Mouse (Mus musculus) bone marrow macrophage, adult 2 months (primary cell): ENCODE results near the gene Hist1h3a.

Source experiments
- CTCF ChIP-seq: IDR thresholded peaks from 2 replicates; pipeline ENCODE4 v1.5.1; 2012; ENCODE audit warnings: low read depth, mild to moderate bottlenecking, low read length, moderate library complexity
- POLR2A ChIP-seq: IDR thresholded peaks from 2 replicates; pipeline ENCODE4 v1.6.1; 2012; ENCODE audit warnings: mild to moderate bottlenecking, low read depth, low read length, borderline replicate concordance

DNA sequence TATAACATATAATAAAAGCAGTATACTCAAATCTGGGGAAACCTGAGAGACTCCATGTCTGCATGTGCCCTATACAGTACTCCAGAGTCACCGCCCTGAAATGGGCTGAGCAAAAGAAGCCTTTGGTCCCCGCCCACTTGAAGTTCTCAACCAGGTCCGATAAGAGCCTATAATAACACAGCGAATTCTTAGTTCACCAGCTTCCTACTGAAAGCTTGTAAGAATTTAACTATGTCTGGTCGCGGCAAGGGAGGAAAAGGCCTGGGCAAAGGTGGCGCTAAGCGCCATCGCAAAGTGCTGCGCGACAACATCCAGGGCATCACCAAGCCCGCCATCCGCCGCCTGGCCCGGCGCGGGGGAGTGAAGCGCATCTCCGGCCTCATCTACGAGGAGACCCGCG lies 5.4 kb downstream of the Hist1h3a start, which contains the start of gene Hist1h4b:
- TF ChIP-seq POLR2A (peak; percentile 57; the same call in 1 of the 2 replicates), CTCF (no peak)
